Mouse (Mus musculus) G1E-ER4 (cell line): Measurements from ENCODE around the gene F11r. TPM values are rescaled to one million over a fixed set of nuclear protein-coding genes. Genes with fewer than 3 reads are reported as not detected.

Experiments used
- GATA1 ChIP-seq: IDR thresholded peaks from one replicate; pipeline ENCODE4 v1.8.0; 2012; ENCODE audit warnings: low read length, inconsistent platforms
- polyA plus RNA-seq: library from polyadenylated mRNA; stranded (reverse); fragments of >175 nt; gene quantifications from 2 replicates; pipeline ENCODE4 v1.2.3, GENCODE M21; 2012

Gene F11r
- polyA plus RNA-seq = not detected in 2 replicates

- TF ChIP-seq GATA1 = no peak
These were observed at the start of gene F11r for GRCm38 (mm10) chr1:171437264-171438013. TSS of gene F11r (plus strand) at chr1:171437535.

- TF ChIP-seq GATA1 = no peak
These were observed 48.8 kb upstream of the F11r start, which contains the start of gene Arhgap30 for GRCm38 (mm10) chr1:171388376-171389102. TSS of gene Arhgap30 (plus strand) at chr1:171388954.

- TF ChIP-seq GATA1 = no peak
These were observed 47.2 kb upstream of the F11r start for GRCm38 (mm10) chr1:171390101-171390500.

- TF ChIP-seq GATA1 = no peak
These were observed 35.5 kb upstream of the F11r start for GRCm38 (mm10) chr1:171401821-171402220.

GRCm38 (mm10) chr1:171402991-171403390 is 34.3 kb upstream of the F11r start:
- no peak for TF ChIP-seq GATA1

GRCm38 (mm10) chr1:171407263-171407662 is 30.1 kb upstream of the F11r start:
- no peak for TF ChIP-seq GATA1

GRCm38 (mm10) chr1:171410231-171410630 is 27.1 kb upstream of the F11r start:
- no peak for TF ChIP-seq GATA1

GRCm38 (mm10) chr1:171410947-171411484 is 26.3 kb upstream of the F11r start, which contains the start of gene Usf1:
TSS of gene Usf1 (plus strand) at chr1:171411313.
- no peak for TF ChIP-seq GATA1

- no peak for TF ChIP-seq GATA1
These were observed 25.8 kb upstream of the F11r start for GRCm38 (mm10) chr1:171411492-171411941.

- no peak for TF ChIP-seq GATA1
These were observed 25.3 kb upstream of the F11r start for GRCm38 (mm10) chr1:171412001-171412441.

- no peak for TF ChIP-seq GATA1
These were observed 24.9 kb upstream of the F11r start for GRCm38 (mm10) chr1:171412446-171412845.

- no peak for TF ChIP-seq GATA1
These were observed 23.7 kb upstream of the F11r start for GRCm38 (mm10) chr1:171413608-171414007.

- TF ChIP-seq GATA1 = no peak
These were observed 18.7 kb upstream of the F11r start, which contains the start of gene Tstd1 for GRCm38 (mm10) chr1:171418660-171419059. TSS of gene Tstd1 (plus strand) at chr1:171418872.

GRCm38 (mm10) chr1:171419291-171419882 is 17.9 kb upstream of the F11r start:
- no peak for TF ChIP-seq GATA1

GRCm38 (mm10) chr1:171419905-171420304 is 17.4 kb upstream of the F11r start:
- TF ChIP-seq GATA1 = no peak

- no peak for TF ChIP-seq GATA1
These were observed 14.7 kb upstream of the F11r start for GRCm38 (mm10) chr1:171422504-171423095.
